Mouse (Mus musculus) CH12.LX (cell line): ENCODE measurements around the gene Iscu. TPM values are rescaled to one million over a fixed set of nuclear protein-coding genes. Genes with fewer than 3 reads are reported as not detected.

Experiments used
- DNase-seq: peaks from one replicate; pipeline ENCODE4 v3.0.0-alpha.2; 2013; ENCODE audit errors: extremely low read depth
- H3K27ac ChIP-seq: 2 replicates; pipeline ENCODE4 v1.5.1; 2012; ENCODE audit warnings: low read depth, mild to moderate bottlenecking, control low read depth, moderate library complexity; ENCODE audit not compliant: insufficient read depth
- H3K27me3 ChIP-seq: replicated peaks from 2 replicates; pipeline ENCODE3; 2012; ENCODE audit warnings: inconsistent platforms
- H3K36me3 ChIP-seq, 2 experiments: replicated peaks in 1 of 2; 2 replicates each; pipeline versions ENCODE3 to v1.6.1; 2012; ENCODE audit warnings: inconsistent platforms in 1 of 2, low read length in 1 of 2, mild to moderate bottlenecking in 1 of 2, mixed read lengths in 1 of 2, moderate library complexity in 1 of 2; ENCODE audit not compliant: control insufficient read depth in 1 of 2, insufficient read depth in 1 of 2
- H3K4me1 ChIP-seq, 2 experiments: 2 replicates each; pipeline ENCODE4 v1.6.1; 2012; ENCODE audit warnings: inconsistent platforms in 1 of 2, moderate library complexity in 1 of 2; ENCODE audit not compliant: insufficient read depth in 2 of 2, control insufficient read depth in 1 of 2
- H3K4me2 ChIP-seq: 2 replicates; pipeline ENCODE4 v1.6.1; 2012; ENCODE audit warnings: low read depth, mild to moderate bottlenecking, control low read depth; ENCODE audit not compliant: poor library complexity, insufficient read depth, severe bottlenecking
- H3K4me3 ChIP-seq, 3 experiments: fragments of 150-350 bp in 1 of 3; sonication (generic) in 1 of 3; replicated peaks in 1 of 3; 2 replicates each; pipeline versions ENCODE3 to v1.5.1; 2011 to 2012; ENCODE audit warnings: low read depth in 2 of 3, low read length in 2 of 3, mild to moderate bottlenecking in 2 of 3, moderate library complexity in 2 of 3, control low read depth in 1 of 3, improper control_type of control experiment in 1 of 3, inconsistent platforms in 1 of 3, mixed read lengths in 1 of 3; ENCODE audit not compliant: poor library complexity in 1 of 3
- H3K79me2 ChIP-seq: replicated peaks from 2 replicates; pipeline ENCODE4 v1.6.1; 2012; ENCODE audit warnings: mild to moderate bottlenecking, moderate library complexity; ENCODE audit not compliant: control insufficient read depth, poor library complexity, insufficient read depth, severe bottlenecking; ENCODE audit errors: extremely low read depth
- H3K9ac ChIP-seq: 2 replicates; pipeline ENCODE4 v1.6.1; 2012; ENCODE audit warnings: low read depth, mild to moderate bottlenecking, control low read depth, moderate library complexity; ENCODE audit not compliant: insufficient read depth
- H3K9me3 ChIP-seq: replicated peaks from 2 replicates; pipeline ENCODE3; 2012; ENCODE audit warnings: low read length, inconsistent platforms, mixed read lengths
- CHD2 ChIP-seq: IDR thresholded peaks from 2 replicates; pipeline ENCODE4 v1.6.1; 2011; ENCODE audit warnings: low read length, improper control_type of control experiment
- CTCF ChIP-seq, 2 experiments: IDR thresholded peaks in 1 of 2; conservative IDR thresholded peaks in 1 of 2; 2 replicates each; pipeline ENCODE4 v1.5.1; 2011 to 2012; ENCODE audit warnings: low read depth in 2 of 2, low read length in 2 of 2, improper control_type of control experiment in 1 of 2, inconsistent platforms in 1 of 2, mild to moderate bottlenecking in 1 of 2, moderate library complexity in 1 of 2
- E2F4 ChIP-seq: IDR thresholded peaks from 2 replicates; pipeline ENCODE4 v1.6.1; 2011; ENCODE audit warnings: low read depth, low read length, improper control_type of control experiment; ENCODE audit not compliant: insufficient replicate concordance
- EP300 ChIP-seq: IDR thresholded peaks from 2 replicates; pipeline ENCODE4 v1.6.1; 2011; ENCODE audit warnings: low read length, improper control_type of control experiment
- ETS1 ChIP-seq: conservative IDR thresholded peaks from 2 replicates; pipeline ENCODE4 v1.6.1; 2012; ENCODE audit warnings: low read depth, mild to moderate bottlenecking, inconsistent platforms, low read length, improper control_type of control experiment, moderate library complexity
- GABPA ChIP-seq: IDR thresholded peaks from 2 replicates; pipeline ENCODE4 v1.6.1; 2012; ENCODE audit warnings: low read depth, low read length, improper control_type of control experiment, inconsistent platforms; ENCODE audit not compliant: insufficient replicate concordance
- HCFC1 ChIP-seq: IDR thresholded peaks from 2 replicates; pipeline ENCODE4 v1.6.1; 2012; ENCODE audit warnings: low read depth, mild to moderate bottlenecking, inconsistent platforms, low read length, improper control_type of control experiment
- IRF4 ChIP-seq: IDR thresholded peaks from 2 replicates; pipeline ENCODE4 v1.6.1; 2014; ENCODE audit warnings: low read depth, mild to moderate bottlenecking, inconsistent platforms, low read length, improper control_type of control experiment
- JUND ChIP-seq: conservative IDR thresholded peaks from 2 replicates; pipeline ENCODE4 v1.6.1; 2011; ENCODE audit warnings: low read depth, low read length, improper control_type of control experiment
- KAT2A ChIP-seq: IDR thresholded peaks from 2 replicates; pipeline ENCODE4 v1.6.1; 2012; ENCODE audit warnings: low read length, improper control_type of control experiment, inconsistent platforms; ENCODE audit not compliant: insufficient replicate concordance
- MAFK ChIP-seq: IDR thresholded peaks from 2 replicates; pipeline ENCODE4 v1.6.1; 2011; ENCODE audit warnings: low read length, improper control_type of control experiment; ENCODE audit not compliant: insufficient replicate concordance
- MAX ChIP-seq: IDR thresholded peaks from 2 replicates; pipeline ENCODE4 v1.6.1; 2011; ENCODE audit warnings: low read length, improper control_type of control experiment
- MEF2A ChIP-seq: IDR thresholded peaks from 2 replicates; pipeline ENCODE4 v1.6.1; 2014; ENCODE audit warnings: low read depth, mild to moderate bottlenecking, inconsistent platforms, low read length, improper control_type of control experiment, borderline replicate concordance
- MXI1 ChIP-seq: IDR thresholded peaks from 2 replicates; pipeline ENCODE4 v1.6.1; 2011; ENCODE audit warnings: mild to moderate bottlenecking, low read depth, low read length, improper control_type of control experiment
- NELFE ChIP-seq: IDR thresholded peaks from 2 replicates; pipeline ENCODE4 v1.6.1; 2011; ENCODE audit warnings: low read depth, low read length, improper control_type of control experiment
- NRF1 ChIP-seq: IDR thresholded peaks from 2 replicates; pipeline ENCODE4 v1.6.1; 2014; ENCODE audit warnings: low read depth, mild to moderate bottlenecking, inconsistent platforms, low read length, improper control_type of control experiment, moderate library complexity
- PAX5 ChIP-seq: IDR thresholded peaks from 2 replicates; pipeline ENCODE4 v1.6.1; 2012; ENCODE audit warnings: low read length, inconsistent platforms, mixed read lengths
- POLR2A ChIP-seq: IDR thresholded peaks from 2 replicates; pipeline ENCODE4 v1.6.1; 2011; ENCODE audit warnings: low read depth, mild to moderate bottlenecking, improper control_type of control experiment, low read length
- POLR2AphosphoS2 ChIP-seq: IDR thresholded peaks from 2 replicates; pipeline ENCODE4 v1.6.1; 2011; ENCODE audit warnings: low read depth, low read length, improper control_type of control experiment
- RAD21 ChIP-seq: IDR thresholded peaks from 2 replicates; pipeline ENCODE4 v1.6.1; 2011; ENCODE audit warnings: low read depth, mild to moderate bottlenecking, low read length, improper control_type of control experiment, moderate library complexity
- RCOR1 ChIP-seq: conservative IDR thresholded peaks from 2 replicates; pipeline ENCODE4 v1.6.1; 2012; ENCODE audit warnings: low read depth, mild to moderate bottlenecking, inconsistent platforms, low read length, improper control_type of control experiment
- TCF12 ChIP-seq: IDR thresholded peaks from 2 replicates; pipeline ENCODE4 v1.6.1; 2014; ENCODE audit warnings: low read depth, mild to moderate bottlenecking, inconsistent platforms, low read length, improper control_type of control experiment
- UBTF ChIP-seq: IDR thresholded peaks from 2 replicates; pipeline ENCODE4 v1.6.1; 2012; ENCODE audit warnings: low read depth, mild to moderate bottlenecking, inconsistent platforms, low read length, improper control_type of control experiment, moderate library complexity
- USF1 ChIP-seq: IDR thresholded peaks from 2 replicates; pipeline ENCODE4 v1.6.1; 2014; ENCODE audit warnings: low read depth, mild to moderate bottlenecking, inconsistent platforms, low read length, improper control_type of control experiment
- ZC3H11A ChIP-seq: IDR thresholded peaks from 2 replicates; pipeline ENCODE4 v1.6.1; 2012; ENCODE audit warnings: low read depth, mild to moderate bottlenecking, inconsistent platforms, low read length, improper control_type of control experiment
- ZKSCAN1 ChIP-seq: IDR thresholded peaks from 2 replicates; pipeline ENCODE4 v1.6.1; 2012; ENCODE audit warnings: low read depth, inconsistent platforms, low read length, improper control_type of control experiment, borderline replicate concordance
- ZMIZ1 ChIP-seq: IDR thresholded peaks from 2 replicates; pipeline ENCODE4 v1.6.1; 2012; ENCODE audit warnings: low read depth, mild to moderate bottlenecking, inconsistent platforms, low read length, improper control_type of control experiment
- ZNF384 ChIP-seq: IDR thresholded peaks from 2 replicates; pipeline ENCODE4 v1.6.1; 2012; ENCODE audit warnings: low read depth, low read length, improper control_type of control experiment, inconsistent platforms
- dilution Hi-C: fragments of 300-500 bp; cut with MboI; formaldehyde crosslinking; loops from 2 replicates; pipeline ENCODE4 v1.14.3; 2020; ENCODE audit warnings: low sequenced_read_pairs; ENCODE audit not compliant: extremely low pct_unique_long_range_greater_than_20kb, extremely low pct_ligation_motif_present
- in situ Hi-C: fragments of 300-500 bp; cut with MboI; formaldehyde crosslinking; loops from 3 replicates; pipeline ENCODE4 v1.14.3; 2019; ENCODE audit warnings: low sequenced_read_pairs, low pct_ligation_motif_present, low pct_unique_long_range_greater_than_20kb, mixed read lengths
- polyA plus RNA-seq: library from polyadenylated mRNA; unstranded; fragments of >175 nt; gene quantifications from 2 replicates; pipeline ENCODE4 v1.2.1, GENCODE M21; 2012; ENCODE audit warnings: low read depth; ENCODE audit not compliant: insufficient read length
- total RNA-seq, 2 experiments: library from RNA; depleted of rRNA; stranded (reverse); fragments of 300-350 nt in 1 of 2; fragments of >200 nt in 1 of 2; gene quantifications; 2 replicates each; pipeline ENCODE4 v1.2.3; 2012 to 2014

The Iscu gene
- total and polyA plus RNA-seq, 3 experiments = 72.1 to 86.7 (median 79.3) TPM

GRCm38 (mm10) chr5:113768806-113769205, 3.7 kb upstream of the Iscu start:
- in situ Hi-C loops = no loop called here

DNA sequence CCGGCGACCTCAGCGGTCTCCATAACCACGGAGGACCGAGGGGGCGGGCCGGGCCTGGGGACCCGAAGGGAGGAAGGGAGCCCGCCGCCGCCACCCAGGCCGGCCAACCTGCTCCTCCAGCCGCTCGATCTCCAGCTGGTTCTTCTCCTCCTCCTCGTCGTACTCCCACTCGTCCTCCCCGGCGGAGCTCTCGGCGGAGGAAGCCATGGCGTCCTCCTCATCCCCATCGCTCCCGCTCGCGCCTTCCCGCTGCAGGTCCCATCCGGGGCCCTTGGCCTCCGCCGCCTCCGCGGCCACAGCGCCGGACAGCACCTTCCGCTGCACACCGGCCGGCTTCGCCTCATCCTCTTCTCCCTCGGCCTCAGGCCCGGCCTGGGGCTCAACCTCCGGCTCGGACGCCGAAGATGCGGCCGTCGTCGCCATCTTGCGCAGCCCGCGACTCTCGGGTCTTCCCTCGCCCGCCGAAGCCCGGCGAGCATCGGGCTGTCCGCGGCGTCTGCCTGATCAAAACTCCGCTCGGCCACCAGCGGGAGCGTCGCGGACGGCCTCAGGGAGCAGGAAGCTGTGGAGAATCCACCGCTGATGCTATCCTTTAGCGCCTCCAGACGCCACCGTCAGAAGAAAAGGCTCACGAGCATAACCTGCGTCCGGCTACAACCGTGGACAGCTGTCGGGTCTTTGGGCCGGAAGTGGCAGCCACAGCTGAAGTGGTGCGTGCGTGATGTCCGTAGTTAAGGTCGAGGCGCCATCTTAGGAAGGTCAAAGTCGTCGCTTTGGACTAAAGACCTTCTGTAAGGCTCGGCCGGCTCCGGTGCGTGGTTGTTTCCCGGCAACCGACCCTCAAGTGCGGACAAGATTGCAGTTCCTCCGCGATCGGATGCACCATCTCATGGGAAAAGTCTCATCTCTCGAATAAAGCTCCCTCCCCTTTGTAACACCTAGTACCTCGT, 1.1 kb upstream of the Iscu start:
- peak; percentile 90 for DNase-seq
- in situ Hi-C loops = loop anchor here (10.0 kb wide), 1 partner anchor 63 kb away; the partner anchor contains the start of gene Selplg
- H3K4me3 ChIP-seq = peak overlapping the region; percentile 90 to 100 (median 98)
- H3K79me2 ChIP-seq = peaks cover 63% of the 10 kb centered on the region
- H3K9ac ChIP-seq = peak overlapping the region; percentile 92
- dilution Hi-C loops = no loop called here
- peaks cover 35 to 67% of the 10 kb centered on the region in 2 experiments for H3K4me1 ChIP-seq
- H3K4me2 ChIP-seq = peak overlapping the region; percentile 94
- H3K36me3 ChIP-seq = peaks cover 38 to 53% of the 10 kb centered on the region in 2 experiments
- no peaks in the 10 kb centered on the region for H3K27me3 ChIP-seq
- peak overlapping the region; percentile 82 for H3K27ac ChIP-seq
- no peaks in the 10 kb centered on the region for H3K9me3 ChIP-seq
- TF ChIP-seq ETS1 (peak; percentile 47; the same call in 1 of the 2 replicates), ZC3H11A (no peak), GABPA (peak; percentile 5; the same call in 1 of the 2 replicates), MAX (peak; percentile 100), MXI1 (no peak), RCOR1 (peak; percentile 87), NELFE (peak; percentile 52), KAT2A (peak; percentile 87; the same call in 1 of the 2 replicates), CHD2 (peak; percentile 47), ZKSCAN1 (no peak), USF1 (no peak), JUND (no peak), PAX5 (no peak), NRF1 (peak; percentile 70), POLR2A (peak; percentile 81), ZMIZ1 (no peak; the same call in 1 of the 2 replicates), TCF12 (0 out of 2 replicates have a peak, but pooled peaks have one; percentile 23), HCFC1 (peak; percentile 92), POLR2AphosphoS2 (no peak), MAFK (no peak), ZNF384 (no peak), CTCF (conservative IDR thresholded peaks at IDR 0.05 in 1 of 2, IDR thresholded peaks at IDR 0.05 in 1 of 2; ENCODE audit: low read depth in 2 of 2, low read length in 2 of 2) (peak in 1 of 2 experiments; percentile 21; a peak in 2 of 4 replicates), EP300 (0 out of 2 replicates have a peak, but pooled peaks have one; percentile 30), IRF4 (no peak; the same call in 1 of the 2 replicates), MEF2A (peak; percentile 48; the same call in 1 of the 2 replicates), E2F4 (0 out of 2 replicates have a peak, but pooled peaks have one; percentile 35), RAD21 (no peak), UBTF (no peak)

More at GRCm38 (mm10) chr5:113768806-113769205, 3.7 kb upstream of the Iscu start:
- no peaks in the 10 kb centered on the region for H3K27me3 ChIP-seq
- peaks cover 82% of the 10 kb centered on the region for H3K79me2 ChIP-seq
- dilution Hi-C loops = no loop called here
- H3K9me3 ChIP-seq = no peaks in the 10 kb centered on the region
- no peak overlapping the region for H3K9ac ChIP-seq
- peaks cover 31 to 67% of the 10 kb centered on the region in 2 experiments for H3K4me1 ChIP-seq
- DNase-seq = no peak
- TF ChIP-seq ZC3H11A (no peak), USF1 (no peak), HCFC1 (no peak), MAFK (no peak), KAT2A (no peak)
- H3K4me2 ChIP-seq = no peak overlapping the region
- no peak overlapping the region for H3K27ac ChIP-seq
- H3K4me3 ChIP-seq = no peak overlapping the region
- peaks cover 29 to 53% of the 10 kb centered on the region in 2 experiments for H3K36me3 ChIP-seq
